ENCODE assay signal across 14 mouse cellular contexts in the genomic region with DNA sequence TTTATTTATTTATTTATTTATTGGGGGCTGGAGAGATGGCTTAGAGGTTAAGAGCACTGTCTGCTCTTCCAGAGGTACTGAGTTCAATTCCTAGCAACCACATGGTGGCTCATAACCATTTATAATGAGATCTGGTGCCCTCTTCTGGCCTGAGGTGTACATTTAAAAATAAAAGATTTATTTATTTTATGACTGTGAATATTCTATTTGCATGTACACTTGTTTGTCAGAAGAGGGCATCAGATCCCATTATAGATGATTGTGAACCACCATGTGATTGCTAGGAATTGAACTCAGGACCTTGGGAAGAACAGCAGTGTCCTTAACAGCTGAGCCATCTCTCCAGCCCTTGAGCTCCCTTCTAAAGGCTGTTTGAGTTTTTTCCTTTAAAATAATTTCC. TPM values are rescaled to one million over a fixed set of nuclear protein-coding genes. Genes with fewer than 3 reads are reported as not detected.
DNase-seq lines count a peak whose midpoint lies in the region; ATAC-seq and TF ChIP-seq lines count a peak whose summit lies in the region.
"Not testable (repeated sequence)": the region's sequence is repeated elsewhere in the genome, so short reads cannot be mapped to it uniquely, and the experiment has no call there.
"Had no signal": no experiment of that assay in that cellular context is flagged by ENCODE, and none has a peak within 500 bp of the region (broad histone marks: within the 10 kb centered on the region; RNA-seq: fewer than 3 reads in every experiment).

No protein-coding gene starts in this region.

- not testable (repeated sequence) for H3K9me3 ChIP-seq in CH12.LX (replicated peaks; ENCODE audit: low read length); hindbrain, postnatal 0 days (ENCODE audit: low read length); stomach, postnatal 0 days (ENCODE audit: control insufficient read depth, low read length)

- in situ Hi-C loops in CH12.LX (cut with MboI; ENCODE audit: low pct_ligation_motif_present, low pct_unique_long_range_greater_than_20kb, low sequenced_read_pairs): loop anchor here (25.0 kb wide), 1 partner anchor 474 kb away; no protein-coding TSS in a partner anchor

- TF ChIP-seq RAD21 in CH12.LX (IDR thresholded peaks at IDR 0.05; ENCODE audit: low read depth, low read length): not testable (repeated sequence)

- H3K36me3 ChIP-seq in CH12.LX (replicated peaks in 1 of 2; ENCODE audit: control insufficient read depth in 1 of 2, insufficient read depth in 1 of 2, low read length in 1 of 2); hindbrain, postnatal 0 days (ENCODE audit: insufficient read depth, low read length); stomach, postnatal 0 days (ENCODE audit: control insufficient read depth, insufficient read depth, low read length): not testable (repeated sequence)

- TF ChIP-seq EP300 in CH12.LX (IDR thresholded peaks at IDR 0.05; ENCODE audit: low read length); stomach, postnatal 0 days (optimal IDR thresholded peaks at IDR 0.05): not testable (repeated sequence)

- intact Hi-C loops in gastrocnemius, adult 2 months (cut with DNase I); left cerebral cortex, adult 2 months (cut with DNase I): not testable (repeated sequence)

- H3K27ac ChIP-seq in CH12.LX (ENCODE audit: insufficient read depth, low read depth); gastrocnemius, adult 2 months; hindbrain, postnatal 0 days; left cerebral cortex, adult 2 months; stomach, postnatal 0 days (replicated peaks): not testable (repeated sequence)

- TF ChIP-seq POLR2A in CH12.LX (IDR thresholded peaks at IDR 0.05; ENCODE audit: low read depth, low read length): not testable (repeated sequence)

- dilution Hi-C loops in CH12.LX (cut with MboI; ENCODE audit: extremely low pct_ligation_motif_present, extremely low pct_unique_long_range_greater_than_20kb, low sequenced_read_pairs): not testable (repeated sequence)

- H3K4me1 ChIP-seq in CH12.LX (ENCODE audit: control insufficient read depth in 1 of 2, insufficient read depth in 2 of 2); hindbrain, postnatal 0 days (ENCODE audit: insufficient read depth, low read length); stomach, postnatal 0 days (replicated peaks; ENCODE audit: control insufficient read depth, insufficient read depth): not testable (repeated sequence)

- DNase-seq in 416B (ENCODE audit: low read depth) (peak; percentile 61), CH12.LX (ENCODE audit: extremely low read depth) (peak; percentile 14)
- DNase-seq in gastrocnemius, adult 2 months; hindbrain, postnatal 0 days (ENCODE audit: low spot score); left cerebral cortex, adult 2 months (ENCODE audit: extremely low spot score in 1 of 2, low spot score in 2 of 2); stomach, postnatal 0 days (ENCODE audit: low spot score): not testable (repeated sequence)

- H3K9ac ChIP-seq in CH12.LX (ENCODE audit: insufficient read depth, low read depth); hindbrain, postnatal 0 days (replicated peaks; ENCODE audit: low read length); stomach, postnatal 0 days (ENCODE audit: low read length): not testable (repeated sequence)

- not testable (repeated sequence) for ATAC-seq in hindbrain, postnatal 0 days; stomach, postnatal 0 days (ENCODE audit: low FRiP score, low TSS enrichment)
- peak; percentile 54 for ATAC-seq in megakaryocyte progenitor cell, adult 5-6 weeks (replicated peaks; ENCODE audit: poor library complexity)

- not testable (repeated sequence) for H3K79me2 ChIP-seq in CH12.LX (replicated peaks; ENCODE audit: control insufficient read depth, extremely low read depth, insufficient read depth, poor library complexity, severe bottlenecking)

- H3K27me3 ChIP-seq in CH12.LX (replicated peaks); hindbrain, postnatal 0 days (ENCODE audit: insufficient read depth, low read length); stomach, postnatal 0 days (ENCODE audit: control insufficient read depth, insufficient read depth, low read length): not testable (repeated sequence)

- H3K4me2 ChIP-seq in CH12.LX (ENCODE audit: insufficient read depth, low read depth, poor library complexity, severe bottlenecking); hindbrain, postnatal 0 days (ENCODE audit: low read depth, low read length); stomach, postnatal 0 days (replicated peaks; ENCODE audit: low read depth): not testable (repeated sequence)

- H3K4me3 ChIP-seq in CH12.LX (replicated peaks in 1 of 3; ENCODE audit: low read depth in 2 of 3, low read length in 2 of 3, poor library complexity in 1 of 3); gastrocnemius, adult 2 months; hindbrain, postnatal 0 days (ENCODE audit: low read length); left cerebral cortex, adult 2 months; stomach, postnatal 0 days (ENCODE audit: low read depth, low read length): not testable (repeated sequence)

- TF ChIP-seq CTCF in CH12.LX (conservative IDR thresholded peaks at IDR 0.05 in 1 of 2, IDR thresholded peaks at IDR 0.05 in 1 of 2; ENCODE audit: low read depth in 2 of 2, low read length in 2 of 2): peak in 1 of 2 experiments; percentile 33; a peak in 2 of 4 replicates
- peak; percentile 37; the same call in 1 of the 2 replicates for TF ChIP-seq CTCF in gastrocnemius, adult 2 months (IDR thresholded peaks at IDR 0.05)
- TF ChIP-seq CTCF in hindbrain, postnatal 0 days (IDR thresholded peaks at IDR 0.05; ENCODE audit: low read depth): 0 out of 2 replicates have a peak, but pooled peaks have one; percentile 4
- peak; percentile 7; the same call in 1 of the 2 replicates for TF ChIP-seq CTCF in left cerebral cortex, adult 2 months (IDR thresholded peaks at IDR 0.05)
- TF ChIP-seq CTCF in stomach, postnatal 0 days (IDR thresholded peaks at IDR 0.05; ENCODE audit: low read depth): peak; percentile 43

RNA-seq across cellular contexts. Expression of gene Lmod3, which starts 11.2 kb away (rescaled TPM):
- not detected in 2 replicates for total RNA-seq in CH12.LX (2012; rRNA removed)
- total RNA-seq in CH12.LX (2014; rRNA removed): not detected in 2 replicates
- polyA plus RNA-seq in CH12.LX (2012; ENCODE audit: insufficient read length, low read depth): not detected in 2 replicates
- 100 to 1,000 TPM in 1 of 2 experiments, 10 to 100 TPM in 1; 95.4 to 186 TPM for total RNA-seq in gastrocnemius, adult 2 months (2021)
- 0.21 TPM in 1 of 2 replicates, not detected in the other for total RNA-seq in hindbrain, postnatal 0 days (2014; rRNA removed)
- not detected in 2 replicates for polyA plus RNA-seq in hindbrain, postnatal 0 days (2015; fragmentation: Nextera tagmentation; extraction: Ambion mirVana)
- total RNA-seq in left cerebral cortex, adult 2 months (2021): not detected
- total RNA-seq in megakaryocyte progenitor cell, adult 5-6 weeks (2015): not detected in 2 replicates
- not detected in 2 replicates for total RNA-seq in megakaryocyte progenitor cell, adult 5-6 weeks (2017)
- 0.16 and 0.27 TPM in 2 replicates for polyA plus RNA-seq in stomach, postnatal 0 days (2015; fragmentation: Nextera tagmentation; extraction: Ambion mirVana)
- total RNA-seq: adrenal gland, postnatal 25 days; megakaryocyte-erythroid progenitor cell, adult 5-6 weeks; neutrophil, adult 5-6 weeks had no signal
- polyA plus RNA-seq: forebrain, embryonic 14.5 days; hindbrain, embryonic 10.5 days; hindbrain, embryonic 15.5 days; midbrain, embryonic 14.5 days had no signal

RNA-seq across cellular contexts. Expression of gene Arl6ip5, which starts 53.3 kb away (rescaled TPM):
- total RNA-seq in CH12.LX (2012; rRNA removed) (43.6 and 45.3 TPM in 2 replicates), CH12.LX (2014; rRNA removed) (115 and 118 TPM in 2 replicates)
- 135 and 146 TPM in 2 replicates for polyA plus RNA-seq in CH12.LX (2012; ENCODE audit: insufficient read length, low read depth)
- 100 to 1,000 TPM; 117 to 173 TPM for total RNA-seq in gastrocnemius, adult 2 months (2021)
- 88.3 and 97.5 TPM in 2 replicates for total RNA-seq in hindbrain, postnatal 0 days (2014; rRNA removed)
- polyA plus RNA-seq in hindbrain, postnatal 0 days (2015; fragmentation: Nextera tagmentation; extraction: Ambion mirVana): 117 and 122 TPM in 2 replicates
- 100 to 1,000 TPM; 195 to 205 TPM for total RNA-seq in left cerebral cortex, adult 2 months (2021)
- 55.4 and 57.6 TPM in 2 replicates for total RNA-seq in megakaryocyte progenitor cell, adult 5-6 weeks (2015)
- total RNA-seq in megakaryocyte progenitor cell, adult 5-6 weeks (2017): 54.3 and 55.8 TPM in 2 replicates
- 69.0 and 71.2 TPM in 2 replicates for polyA plus RNA-seq in stomach, postnatal 0 days (2015; fragmentation: Nextera tagmentation; extraction: Ambion mirVana)

RNA-seq across cellular contexts. Expression of gene Uba3, which starts 58.3 kb away (rescaled TPM):
- total RNA-seq in CH12.LX (2012; rRNA removed): 47.3 and 52.7 TPM in 2 replicates
- 106 and 120 TPM in 2 replicates for total RNA-seq in CH12.LX (2014; rRNA removed)
- 55.6 and 69.5 TPM in 2 replicates for polyA plus RNA-seq in CH12.LX (2012; ENCODE audit: insufficient read length, low read depth)
- total RNA-seq in gastrocnemius, adult 2 months (2021): 10 to 100 TPM; 32.7 to 43.1 TPM
- total RNA-seq in hindbrain, postnatal 0 days (2014; rRNA removed): 44.2 and 60.3 TPM in 2 replicates
- polyA plus RNA-seq in hindbrain, postnatal 0 days (2015; fragmentation: Nextera tagmentation; extraction: Ambion mirVana): 63.4 and 64.4 TPM in 2 replicates
- 10 to 100 TPM; 77.3 to 79.0 TPM for total RNA-seq in left cerebral cortex, adult 2 months (2021)
- 51.9 and 54.4 TPM in 2 replicates for total RNA-seq in megakaryocyte progenitor cell, adult 5-6 weeks (2015)
- total RNA-seq in megakaryocyte progenitor cell, adult 5-6 weeks (2017): 57.9 and 62.8 TPM in 2 replicates
- polyA plus RNA-seq in stomach, postnatal 0 days (2015; fragmentation: Nextera tagmentation; extraction: Ambion mirVana): 33.3 and 33.7 TPM in 2 replicates

Comparison
In these comparisons a context has a peak if more than half of its experiments do, and no peak if none do; other contexts are left out.
1. RNA of gene Lmod3, which starts 11.2 kb away (total RNA-seq): 95.4 to 186 TPM in gastrocnemius, adult 2 months; 0.21 TPM in hindbrain, postnatal 0 days, not detected in CH12.LX, not detected in left cerebral cortex, adult 2 months and not detected in megakaryocyte progenitor cell, adult 5-6 weeks; every median in the first group is over 10 times any median in the second.